Mouse (Mus musculus) midbrain, embryonic 14.5 days (tissue): ENCODE data around the gene Olfr827. TPM values are rescaled to one million over a fixed set of nuclear protein-coding genes. Genes with fewer than 3 reads are reported as not detected.

Experiments
- ATAC-seq: fragments of 200-750 bp; cut with Nextera tagmentation; 2 replicates; pipeline ENCODE4 v1.8.0; 2017; ENCODE audit warnings: moderate number of reproducible peaks, moderate library complexity; ENCODE audit not compliant: low FRiP score, low TSS enrichment
- DNase-seq: peaks from one replicate; pipeline ENCODE4 v3.0.0-alpha.2; 2015
- H3K27ac ChIP-seq: fragments of 300-500 bp; sonication (generic); replicated peaks from 2 replicates; pipeline ENCODE4 v1.5.1; 2014; ENCODE audit warnings: mild to moderate bottlenecking, low read depth, low read length, moderate library complexity
- H3K27me3 ChIP-seq: fragments of 300-500 bp; sonication (generic); 2 replicates; pipeline ENCODE4 v1.6.1; 2014; ENCODE audit warnings: low read length, control low read depth, mixed read lengths; ENCODE audit not compliant: control insufficient read depth, insufficient read depth
- H3K36me3 ChIP-seq: fragments of 300-500 bp; sonication (generic); 2 replicates; pipeline ENCODE4 v1.6.1; 2014; ENCODE audit warnings: low read length, control low read depth; ENCODE audit not compliant: control insufficient read depth, insufficient read depth
- H3K4me1 ChIP-seq: fragments of 300-500 bp; sonication (generic); 2 replicates; pipeline ENCODE4 v1.6.1; 2014; ENCODE audit warnings: mild to moderate bottlenecking, antibody characterized with exemption, low read length, control low read depth; ENCODE audit not compliant: control insufficient read depth, insufficient read depth
- H3K4me2 ChIP-seq: fragments of 300-500 bp; sonication (generic); 2 replicates; pipeline ENCODE4 v1.6.1; 2014; ENCODE audit warnings: mild to moderate bottlenecking, low read length, moderate library complexity
- H3K4me3 ChIP-seq: fragments of 300-500 bp; sonication (generic); replicated peaks from 2 replicates; pipeline ENCODE4 v1.5.1; 2014; ENCODE audit warnings: low read depth, low read length
- H3K9ac ChIP-seq: fragments of 300-500 bp; sonication (generic); replicated peaks from 2 replicates; pipeline ENCODE4 v1.6.1; 2014; ENCODE audit warnings: mild to moderate bottlenecking, low read length, moderate library complexity
- H3K9me3 ChIP-seq: fragments of 300-500 bp; sonication (generic); 2 replicates; pipeline ENCODE4 v1.6.1; 2016; ENCODE audit warnings: low read length, control low read depth, mixed read lengths; ENCODE audit not compliant: control insufficient read depth
- WGBS: fragments of 180-500 bp; shearing (Covaris S2); extraction: QIAGEN DNeasy Blood & Tissue Kit; methylation state at CpG from one replicate; pipeline ENCODE4 v1.1.7; 2014; 5-methylcytosine and 5-hydroxymethylcytosine counted together
- polyA plus RNA-seq: library from polyadenylated mRNA; unstranded; fragments of >200 nt; fragmentation: Nextera tagmentation; extraction: Ambion mirVana; gene quantifications from 2 replicates; pipeline ENCODE4 v1.2.1, GENCODE M21; 2014

Gene Olfr827
- polyA plus RNA-seq, result not detected in 2 replicates

GRCm38 (mm10) chr10:130214303-130214702 lies at the start of gene Olfr827:
Gene Olfr827, minus strand, starts transcription at chr10:130214403.
- DNase-seq, result no peak
- H3K27me3 ChIP-seq, result no peaks in the 10 kb centered on the region
- WGBS, result 89% methylated on average over 1 of the region's 1 CpGs
- H3K4me1 ChIP-seq, result no peaks in the 10 kb centered on the region
- no peak within 1 kb of the TSS for H3K4me3 ChIP-seq
- H3K36me3 ChIP-seq, result no peaks in the 10 kb centered on the region
- no peak for ATAC-seq
- H3K9ac ChIP-seq, result no peak within 1 kb of the TSS
- no peak within 1 kb of the TSS for H3K27ac ChIP-seq
- no peak within 1 kb of the TSS for H3K4me2 ChIP-seq
- H3K9me3 ChIP-seq, result no peaks in the 10 kb centered on the region

GRCm38 (mm10) chr10:130263203-130263602 lies 49.0 kb upstream of the Olfr827 start:
- H3K4me2 ChIP-seq, result no peak overlapping the region
- ATAC-seq, result peak; percentile 68
- H3K4me3 ChIP-seq, result no peak overlapping the region
- H3K4me1 ChIP-seq, result peaks cover 3% of the 10 kb centered on the region
- peak; percentile 25 for DNase-seq
- H3K27ac ChIP-seq, result no peak overlapping the region
- H3K36me3 ChIP-seq, result no peaks in the 10 kb centered on the region
- no peaks in the 10 kb centered on the region for H3K9me3 ChIP-seq
- H3K9ac ChIP-seq, result no peak overlapping the region
- WGBS, result 35% methylated on average over 4 of the region's 4 CpGs
- H3K27me3 ChIP-seq, result no peaks in the 10 kb centered on the region

GRCm38 (mm10) chr10:130259483-130259882 lies 45.3 kb upstream of the Olfr827 start:
- no peak overlapping the region for H3K4me3 ChIP-seq
- H3K9ac ChIP-seq, result no peak overlapping the region
- no peaks in the 10 kb centered on the region for H3K9me3 ChIP-seq
- no peaks in the 10 kb centered on the region for H3K36me3 ChIP-seq
- no peak overlapping the region for H3K27ac ChIP-seq
- no peak overlapping the region for H3K4me2 ChIP-seq
- ATAC-seq, result no peak
- H3K27me3 ChIP-seq, result no peaks in the 10 kb centered on the region
- WGBS, result 61% methylated on average over 1 of the region's 1 CpGs
- peak; percentile 27 for DNase-seq
- peaks cover 3% of the 10 kb centered on the region for H3K4me1 ChIP-seq

GRCm38 (mm10) chr10:130244271-130244670 lies 30.1 kb upstream of the Olfr827 start:
- H3K4me3 ChIP-seq, result no peak overlapping the region
- peak; percentile 37 for DNase-seq
- WGBS, result 1% methylated on average over 2 of the region's 2 CpGs

GRCm38 (mm10) chr10:130238318-130239209 lies 24.4 kb upstream of the Olfr827 start:
- WGBS, result 56% methylated on average over 2 of the region's 2 CpGs

More at GRCm38 (mm10) chr10:130244271-130244670, 30.1 kb upstream of the Olfr827 start:
- Histone ChIP-seq H3K4me1 (no peaks in the 10 kb centered on the region), H3K9me3 (no peaks in the 10 kb centered on the region), H3K9ac (no peak overlapping the region), H3K27ac (no peak overlapping the region), H3K4me2 (no peak overlapping the region), H3K36me3 (no peaks in the 10 kb centered on the region), H3K27me3 (no peaks in the 10 kb centered on the region)
- no peak; the same call in 1 of the 2 replicates for ATAC-seq

GRCm38 (mm10) chr10:130234576-130234975 lies 20.4 kb upstream of the Olfr827 start:
- Histone ChIP-seq H3K4me1 (no peaks in the 10 kb centered on the region), H3K36me3 (no peaks in the 10 kb centered on the region), H3K4me3 (no peak overlapping the region), H3K27me3 (no peaks in the 10 kb centered on the region), H3K4me2 (no peak overlapping the region), H3K27ac (no peak overlapping the region), H3K9me3 (no peaks in the 10 kb centered on the region), H3K9ac (no peak overlapping the region)
- no peak for ATAC-seq
- 20% methylated on average over 1 of the region's 1 CpGs for WGBS
- no peak for DNase-seq

More at GRCm38 (mm10) chr10:130238318-130239209, 24.4 kb upstream of the Olfr827 start:
- Histone ChIP-seq H3K27me3 (no peaks in the 10 kb centered on the region), H3K4me1 (no peaks in the 10 kb centered on the region), H3K4me2 (no peak overlapping the region), H3K4me3 (no peak overlapping the region), H3K36me3 (no peaks in the 10 kb centered on the region), H3K27ac (no peak overlapping the region), H3K9me3 (no peaks in the 10 kb centered on the region), H3K9ac (no peak overlapping the region)
- ATAC-seq (no peak), DNase-seq (no peak)

- Histone ChIP-seq H3K4me2 (no peak overlapping the region), H3K4me3 (no peak overlapping the region), H3K9me3 (no peaks in the 10 kb centered on the region), H3K27ac (no peak overlapping the region), H3K9ac (no peak overlapping the region), H3K27me3 (no peaks in the 10 kb centered on the region), H3K36me3 (no peaks in the 10 kb centered on the region), H3K4me1 (no peaks in the 10 kb centered on the region)
- WGBS, result 41% methylated on average over 1 of the region's 1 CpGs
- DNase-seq, result no peak
- no peak for ATAC-seq
These were observed 17.9 kb upstream of the Olfr827 start for GRCm38 (mm10) chr10:130232117-130232516.

- Histone ChIP-seq H3K36me3 (no peaks in the 10 kb centered on the region), H3K4me1 (no peaks in the 10 kb centered on the region), H3K9ac (no peak overlapping the region), H3K27me3 (no peaks in the 10 kb centered on the region), H3K9me3 (no peaks in the 10 kb centered on the region), H3K4me2 (no peak overlapping the region), H3K27ac (no peak overlapping the region), H3K4me3 (no peak overlapping the region)
- 91% methylated on average over 5 of the region's 5 CpGs for WGBS
- ATAC-seq, result no peak
- DNase-seq, result no peak
These were observed 15.4 kb upstream of the Olfr827 start for GRCm38 (mm10) chr10:130229584-130229983.

- no peak overlapping the region for H3K4me2 ChIP-seq
- DNase-seq (peak; percentile 90), ATAC-seq (peak; percentile 85)
- H3K27me3 ChIP-seq, result no peaks in the 10 kb centered on the region
- H3K4me3 ChIP-seq, result no peak overlapping the region
- H3K27ac ChIP-seq, result no peak overlapping the region
- WGBS, result 0% methylated on average over 1 of the region's 1 CpGs
- no peak overlapping the region for H3K9ac ChIP-seq
- no peaks in the 10 kb centered on the region for H3K4me1 ChIP-seq
- H3K9me3 ChIP-seq, result no peaks in the 10 kb centered on the region
- no peaks in the 10 kb centered on the region for H3K36me3 ChIP-seq
These were observed 14.0 kb upstream of the Olfr827 start for GRCm38 (mm10) chr10:130228246-130228645.
